Mouse (Mus musculus) lung, postnatal 36 days (tissue): Measurements from ENCODE around the gene AC134908.4.

Experiments
- DNase-seq: peaks from one replicate; pipeline ENCODE4 v3.0.0; 2022; ENCODE audit warnings: mixed read lengths

The AC134908.4 gene

DNA sequence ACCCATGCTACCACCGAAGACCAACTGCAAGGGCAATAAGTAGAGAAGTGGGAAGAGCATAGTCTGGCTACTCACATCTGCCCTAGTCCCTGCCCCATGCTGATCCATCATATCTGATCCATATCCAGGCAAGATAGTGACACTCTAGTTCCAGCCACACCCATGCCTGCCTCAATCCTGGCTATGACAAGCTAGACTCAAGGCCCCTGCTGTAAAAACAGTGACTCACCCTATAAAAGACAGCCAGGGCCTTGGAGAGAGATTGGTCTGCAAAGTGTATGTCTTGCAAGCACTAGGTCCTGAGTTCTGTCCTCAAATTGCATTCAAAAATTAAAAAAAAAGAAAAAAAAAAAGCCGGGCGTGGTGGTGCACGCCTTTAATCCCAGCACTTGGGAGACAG, 11.0 kb upstream of the AC134908.4 start:
- no peak for DNase-seq

DNA sequence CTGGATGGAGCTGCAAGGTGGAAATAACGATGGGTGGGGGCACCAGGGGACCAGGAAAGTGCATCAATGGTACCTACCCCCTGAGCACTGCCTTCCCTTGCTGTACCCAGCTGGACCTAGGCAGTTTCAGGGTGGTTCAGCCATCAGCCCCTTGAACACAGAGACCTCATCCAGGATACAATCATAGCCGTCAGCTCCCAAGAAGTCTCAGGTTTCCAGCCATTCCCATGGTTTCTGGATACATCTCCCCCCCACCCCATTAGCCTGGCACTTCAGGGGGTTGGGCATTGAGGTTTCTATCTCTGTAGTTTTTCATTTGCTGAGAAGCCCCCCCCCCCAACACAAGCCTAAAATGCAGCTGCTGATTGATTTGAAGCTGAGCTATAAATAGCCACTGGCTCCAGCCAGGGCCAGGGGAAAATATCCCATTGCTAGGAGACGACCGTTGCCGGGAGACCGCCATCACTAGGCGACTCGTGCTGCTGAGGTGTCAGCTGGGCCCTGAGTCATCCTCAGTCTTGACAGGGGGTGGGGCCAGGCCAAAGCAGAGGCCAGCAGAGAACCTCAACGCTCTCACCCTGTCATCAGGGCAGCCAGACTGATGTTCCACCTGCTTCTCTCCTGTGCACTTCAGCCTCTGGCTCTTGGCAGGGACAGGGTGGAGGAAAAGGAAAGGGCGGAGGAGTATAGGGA, 7.5 kb upstream of the AC134908.4 start:
- DNase-seq: no peak

DNA sequence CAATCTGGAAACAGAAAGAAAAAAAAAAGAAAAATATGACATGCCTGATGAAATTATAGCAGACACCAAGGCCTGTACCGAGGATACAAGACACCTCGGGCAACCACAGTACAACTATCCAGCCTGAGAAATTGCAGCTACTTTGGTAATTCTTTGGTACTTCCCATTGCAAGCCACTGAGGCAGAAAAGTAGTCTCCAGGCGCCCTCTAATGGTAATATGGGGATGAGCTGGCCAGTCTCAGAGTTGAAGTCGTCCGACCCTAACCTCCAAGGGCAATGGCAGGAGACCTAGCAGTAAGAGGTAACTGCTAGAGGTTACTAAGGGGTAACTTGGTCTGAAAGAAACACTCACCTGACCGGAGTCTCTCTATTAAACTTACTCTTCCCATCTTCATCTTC, 5.6 kb upstream of the AC134908.4 start:
- peak; percentile 90 for DNase-seq

DNA sequence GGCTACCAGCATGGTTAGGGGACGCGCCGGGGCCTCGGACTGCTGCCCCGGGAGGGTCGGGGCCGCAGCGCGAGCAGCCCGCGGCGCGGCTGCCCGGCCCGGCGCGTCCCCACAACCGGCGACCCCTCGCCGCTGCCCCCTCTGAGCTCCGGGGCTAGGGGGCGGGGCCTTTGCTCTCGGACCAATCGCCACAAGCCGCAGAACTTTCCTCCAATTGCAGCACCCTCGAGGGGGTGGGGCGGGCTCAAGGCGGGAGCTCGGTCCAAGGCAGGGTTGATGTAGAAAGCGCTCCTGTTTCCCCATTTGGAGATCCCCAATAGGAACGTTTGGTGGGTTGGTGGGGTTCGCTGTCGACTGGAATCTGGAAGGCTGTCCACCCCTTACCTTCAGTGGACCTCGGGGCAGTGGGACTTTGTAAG, 1.5 kb upstream of the AC134908.4 start, which contains the start of gene Metrn:
Metrn (minus strand) TSS at position 186 of the 419 bp plus-strand sequence.
- peak; percentile 92 for DNase-seq

DNA sequence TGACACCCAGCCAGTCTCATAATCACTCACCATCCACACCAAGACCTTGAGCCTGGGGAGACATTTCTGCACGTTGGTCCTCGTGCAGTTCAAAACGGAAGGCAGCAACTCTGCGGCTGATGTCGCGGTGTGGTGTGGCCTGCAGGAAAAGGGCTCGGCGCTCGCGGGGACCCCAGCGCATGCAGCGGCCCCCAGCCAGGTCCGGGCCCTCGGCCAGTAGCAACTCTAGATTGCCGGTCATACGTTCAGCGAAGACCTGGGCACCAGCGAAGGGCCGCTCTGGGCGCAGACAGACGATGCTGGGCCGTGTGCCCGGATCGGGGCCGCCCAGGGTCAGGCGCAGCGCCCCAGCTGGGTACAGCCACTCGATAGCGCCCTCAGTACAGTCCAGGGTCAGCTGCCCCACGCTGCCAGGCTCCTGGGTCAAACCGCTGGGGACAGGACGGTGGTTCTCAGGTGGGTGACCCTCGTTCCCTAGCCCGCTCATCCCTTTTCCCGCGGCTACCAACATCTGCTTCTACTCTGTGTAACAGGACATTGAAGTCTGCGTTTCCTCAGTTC, 832 bp upstream of the AC134908.4 start:
- no peak for DNase-seq

DNA sequence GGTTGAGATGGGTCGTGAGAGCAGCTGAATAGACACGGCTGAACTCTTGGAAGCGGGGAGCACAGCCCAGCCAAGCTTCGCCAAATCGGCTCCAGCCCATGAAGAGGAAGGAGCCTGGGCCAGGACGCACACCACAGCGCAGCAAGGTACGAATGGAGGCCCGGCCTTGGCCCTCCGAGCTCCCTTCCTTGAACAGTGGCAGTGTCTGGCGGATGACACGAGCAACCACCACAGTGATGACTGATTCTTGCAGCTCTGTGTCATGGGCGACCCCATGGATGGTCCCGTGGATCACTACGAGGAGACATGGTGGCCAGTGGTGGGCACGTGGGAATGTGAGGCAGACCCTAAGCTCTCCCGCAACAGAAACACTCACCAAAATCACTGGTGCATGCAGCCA, 461 bp downstream of the AC134908.4 start:
- DNase-seq: no peak

DNA sequence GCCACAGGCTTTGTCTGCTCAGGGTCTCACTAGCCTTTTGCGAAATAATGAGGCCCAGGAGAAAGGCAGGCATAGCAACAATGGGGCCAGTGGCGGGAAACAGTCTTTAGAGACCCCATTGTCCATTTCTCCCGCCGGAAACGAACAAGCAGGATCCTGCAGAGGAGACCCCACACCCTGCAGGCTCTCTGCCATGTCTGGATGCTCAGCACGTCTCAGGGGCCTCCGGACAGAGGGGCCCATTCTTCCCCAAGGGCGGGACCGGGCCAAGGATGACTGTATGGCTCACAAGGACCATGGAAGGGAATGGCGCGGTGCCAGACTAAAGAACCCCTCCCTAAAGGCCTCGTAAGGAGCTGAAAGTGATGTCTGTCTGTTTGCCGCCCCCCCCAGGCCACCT, 1.3 kb downstream of the AC134908.4 start:
- DNase-seq: no peak

DNA sequence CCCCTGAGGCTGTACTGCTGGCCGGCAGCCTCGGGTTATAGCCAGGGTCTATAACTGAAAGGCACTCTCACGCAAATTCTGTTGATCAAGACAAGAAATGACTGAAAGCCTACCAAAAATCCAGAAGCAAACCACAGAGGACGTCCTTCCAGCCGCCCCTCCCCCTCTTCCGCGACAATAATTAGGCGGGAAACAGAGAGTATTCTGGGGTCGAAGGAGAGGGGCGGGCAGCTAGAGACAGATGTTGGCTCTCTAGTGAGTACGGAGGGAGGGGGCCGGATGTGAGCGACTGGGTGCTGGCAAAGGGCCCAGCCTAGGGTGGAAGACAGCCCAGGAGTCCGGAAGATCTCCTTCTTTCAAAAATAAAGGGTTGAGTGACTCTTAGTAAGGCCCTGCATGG, 2.8 kb downstream of the AC134908.4 start, which contains the start of gene Fam173a:
Fam173a (minus strand) TSS at position 287 of the 400 bp plus-strand sequence.
- peak; percentile 87 for DNase-seq

DNA sequence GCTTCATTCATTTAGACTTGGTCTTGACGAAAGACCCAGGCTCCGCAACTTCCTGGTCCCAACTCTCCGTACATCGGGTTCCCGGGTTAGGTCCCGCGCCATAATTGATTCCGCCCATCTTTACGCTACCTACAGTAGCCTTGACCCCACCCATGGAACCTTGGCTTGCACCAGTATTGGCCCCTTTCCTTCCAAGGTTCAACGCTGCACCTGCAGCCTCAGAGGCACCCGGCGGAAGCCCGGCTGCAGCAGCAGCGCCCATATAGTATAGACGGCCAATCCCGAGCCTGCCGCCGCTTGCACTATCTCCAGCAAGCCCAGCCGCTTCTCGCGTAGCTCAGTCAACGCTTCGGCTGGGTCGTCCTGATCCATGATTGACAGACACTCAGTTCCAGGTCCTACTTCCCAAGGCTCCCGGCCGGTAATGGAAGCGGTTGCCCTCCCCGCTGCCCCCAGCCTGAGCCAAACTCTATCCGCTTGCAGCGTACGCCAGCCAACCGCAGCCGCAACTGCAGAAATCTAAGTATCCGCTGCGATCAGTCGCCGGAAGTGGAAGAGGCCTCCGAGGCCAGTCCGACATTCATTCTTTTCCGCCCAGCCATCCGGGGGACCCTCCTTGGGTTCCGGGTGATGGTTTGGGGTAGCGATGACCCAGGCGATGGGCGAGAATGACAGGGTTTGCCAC, 3.5 kb downstream of the AC134908.4 start:
- DNase-seq: peak; percentile 85

DNA sequence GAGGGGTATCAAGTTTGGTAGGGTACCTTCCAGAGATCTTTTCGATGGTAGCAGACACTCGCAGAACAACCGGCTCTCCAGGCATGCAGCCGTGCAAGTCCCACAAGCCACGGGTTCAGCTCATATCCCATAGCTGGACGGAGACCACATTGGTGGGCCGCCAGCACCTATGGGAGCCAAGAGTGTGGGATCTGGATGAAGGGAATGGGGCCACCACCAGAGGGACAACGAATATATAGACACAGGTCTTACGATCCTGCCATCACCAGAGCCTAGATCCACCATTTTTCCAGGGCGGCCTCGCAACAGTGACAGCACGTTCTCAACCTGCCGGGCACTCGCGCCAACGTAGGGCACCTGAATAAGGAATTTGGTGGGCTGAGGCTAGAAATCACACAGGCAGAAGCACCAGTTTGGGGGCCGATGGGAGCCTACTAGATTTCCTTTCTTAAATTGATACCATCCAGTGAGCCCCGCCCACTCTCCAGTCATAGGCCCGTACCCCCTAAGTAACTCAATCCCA, 4.1 kb downstream of the AC134908.4 start:
- no peak for DNase-seq

DNA sequence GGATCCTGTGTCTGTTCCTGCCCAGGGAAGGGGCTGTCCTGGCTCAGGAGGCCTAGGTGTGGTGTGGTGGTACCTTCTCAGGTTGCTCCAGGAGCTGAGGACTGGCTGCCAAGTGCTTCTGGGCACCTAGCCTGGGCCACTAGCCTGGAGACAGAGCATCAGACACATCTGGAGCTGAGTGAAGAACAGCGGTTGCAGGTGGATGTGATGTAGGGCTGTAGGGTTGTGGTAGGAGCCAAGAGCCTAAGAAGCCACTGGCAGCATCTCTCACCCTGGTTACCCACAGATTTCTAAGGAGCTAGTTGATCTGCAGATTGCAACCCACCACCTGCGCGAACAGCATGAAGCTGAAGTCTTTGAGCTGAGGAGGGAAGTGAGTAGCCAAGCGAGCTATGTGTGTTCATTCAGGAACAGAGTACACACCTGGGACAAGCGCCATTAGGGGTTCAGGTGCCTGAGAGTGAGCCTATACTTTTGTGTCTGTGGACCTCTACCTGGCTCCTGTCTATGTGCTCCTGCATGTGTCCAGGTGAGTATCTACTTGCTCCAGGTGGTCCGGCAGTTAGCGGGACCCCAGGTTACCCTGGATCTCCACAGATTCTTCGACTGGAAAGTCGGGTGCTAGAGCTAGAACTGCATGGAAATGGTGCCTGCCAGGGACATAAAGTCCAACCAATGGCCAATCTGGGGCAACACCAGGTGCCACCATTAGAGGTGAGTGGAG, 8.5 kb downstream of the AC134908.4 start:
- DNase-seq: no peak

DNA sequence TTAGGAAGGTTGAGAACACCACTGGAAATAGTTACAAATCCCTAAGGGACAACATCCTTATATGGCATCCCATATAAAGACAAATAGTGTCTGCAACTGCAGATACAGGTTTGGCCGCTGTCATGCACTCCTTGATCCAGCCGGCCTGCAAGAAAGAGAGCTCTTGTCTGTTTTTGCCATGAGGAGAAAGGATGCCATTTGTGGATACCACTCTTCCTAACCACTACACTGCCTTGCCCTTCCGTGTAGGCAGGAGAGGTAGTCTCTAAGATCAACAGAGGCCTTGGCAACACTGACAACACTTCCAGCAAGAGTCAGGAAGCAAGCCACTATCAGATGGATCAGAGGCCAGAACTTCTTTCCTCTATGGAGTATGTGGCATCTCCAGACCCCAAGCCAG, 9.2 kb downstream of the AC134908.4 start, which contains the start of gene Ccdc78:
Ccdc78 (plus strand) TSS at position 301 of the 400 bp plus-strand sequence.
- no peak for DNase-seq

DNA sequence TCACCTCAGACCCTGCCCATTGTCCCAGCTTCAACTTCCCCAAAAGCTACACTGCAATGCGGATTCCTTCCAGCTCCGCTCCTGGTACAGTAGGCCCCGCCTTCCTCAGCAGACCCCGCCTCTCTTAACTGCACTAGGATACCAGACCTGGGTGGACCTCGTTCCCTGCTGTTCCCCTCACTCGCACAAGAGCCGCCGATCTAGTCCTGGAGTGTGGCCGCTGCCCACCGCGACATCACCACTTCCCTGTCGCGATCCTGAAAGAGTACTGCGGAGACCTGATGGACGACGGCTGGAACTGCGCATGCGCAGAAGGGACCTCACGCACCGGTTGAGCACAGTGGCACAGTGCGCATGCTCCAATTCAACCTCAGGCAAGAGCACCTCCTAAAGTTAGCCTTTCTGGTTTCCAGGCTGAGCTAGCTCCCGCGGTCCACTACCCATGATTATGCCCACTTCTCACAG, 10.1 kb downstream of the AC134908.4 start, which contains the start of gene Haghl:
Haghl (minus strand) TSS at position 393 of the 465 bp plus-strand sequence.
- peak; percentile 98 for DNase-seq

DNA sequence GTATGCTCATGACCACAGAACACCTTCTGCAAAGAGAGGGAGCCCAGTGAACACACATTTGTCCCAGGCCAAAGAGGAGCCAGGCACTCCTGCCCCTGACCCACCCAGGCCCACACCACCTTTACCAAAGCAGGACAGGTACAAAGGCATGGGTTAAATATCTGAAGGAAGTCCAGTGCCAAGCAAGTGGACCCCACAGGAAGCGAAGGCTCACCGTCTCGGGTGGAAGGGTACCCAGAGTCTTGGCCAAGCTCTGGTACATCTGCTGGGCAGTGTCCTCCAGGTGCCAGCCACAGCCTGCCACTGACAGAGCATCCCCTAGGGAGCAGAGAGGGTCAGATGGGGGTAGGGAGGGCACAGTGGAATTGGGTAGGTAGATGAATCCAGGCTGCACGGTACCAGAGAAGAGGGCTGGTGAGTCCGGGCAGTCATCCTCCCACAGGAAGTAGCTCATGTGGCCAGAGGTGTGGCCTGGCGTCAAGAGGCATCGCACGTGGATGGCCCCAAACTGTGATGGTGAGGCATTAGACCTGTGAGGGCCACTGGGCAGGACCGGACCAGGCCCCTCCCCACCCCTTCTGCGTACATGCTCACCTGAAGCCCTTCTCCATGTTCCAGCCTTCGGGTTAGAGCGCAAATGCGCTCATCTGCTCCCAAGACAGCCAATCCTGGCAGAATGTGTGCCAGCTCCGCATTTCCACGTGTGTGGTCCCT, 11.4 kb downstream of the AC134908.4 start:
- DNase-seq: no peak

DNA sequence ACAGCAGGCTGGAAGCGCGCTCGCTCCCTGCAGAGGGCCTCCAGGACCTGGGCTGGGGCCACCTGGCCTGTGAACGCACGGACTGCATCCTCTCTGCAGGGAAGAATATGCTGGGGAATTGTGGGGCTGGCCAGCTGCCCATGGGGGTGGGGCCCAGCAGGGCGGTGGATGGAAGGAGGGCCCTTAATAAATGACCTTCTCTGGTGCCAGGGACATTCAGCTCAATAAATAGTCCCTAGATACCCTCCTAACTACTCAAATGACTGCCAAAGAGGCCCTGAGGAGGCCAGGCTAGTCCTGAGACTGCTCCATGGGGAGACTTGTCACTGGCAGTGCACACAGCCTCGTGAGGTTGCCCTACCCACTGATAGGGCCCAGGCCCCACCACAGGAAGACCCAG, 12.4 kb downstream of the AC134908.4 start:
- DNase-seq: no peak

DNA sequence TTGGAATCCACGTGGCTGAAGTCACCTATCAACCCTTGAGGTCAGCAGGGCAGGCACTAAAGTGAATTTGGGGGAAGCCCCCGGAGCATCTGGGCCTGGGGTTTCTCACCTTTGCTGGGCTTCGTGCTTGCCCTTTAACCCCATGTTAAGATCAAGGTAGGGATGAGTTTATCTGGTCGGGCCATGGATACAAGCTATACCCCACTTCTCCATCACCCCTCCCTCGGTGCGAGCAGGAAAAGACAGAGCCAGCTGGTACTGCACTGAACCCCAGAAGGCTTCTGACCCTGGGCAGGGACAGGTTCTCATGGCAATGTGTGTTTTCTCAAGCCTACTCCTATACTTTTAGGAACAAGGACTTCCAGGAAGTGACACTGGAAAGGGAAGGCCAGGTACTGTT, 14.1 kb downstream of the AC134908.4 start:
- DNase-seq: no peak

DNA sequence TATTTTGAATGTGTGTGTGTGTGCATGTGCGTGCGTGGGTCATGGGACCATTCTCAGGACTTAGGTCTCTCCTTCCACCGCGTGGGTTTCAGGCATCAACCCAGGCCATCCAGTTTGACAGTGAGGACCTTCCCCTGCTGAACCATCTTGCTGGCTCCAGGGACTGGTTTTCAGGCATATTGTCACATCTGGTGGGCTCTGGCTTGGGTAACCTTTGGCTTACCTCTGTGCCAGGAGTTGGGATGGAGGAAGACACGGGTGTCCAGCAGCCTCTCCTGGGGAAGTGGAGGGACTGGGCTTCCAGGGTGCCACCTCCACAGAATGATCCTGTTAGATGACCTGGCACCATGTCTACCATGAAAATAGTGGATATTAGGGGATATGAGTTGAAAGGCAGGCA, 17.5 kb downstream of the AC134908.4 start:
- DNase-seq: no peak

DNA sequence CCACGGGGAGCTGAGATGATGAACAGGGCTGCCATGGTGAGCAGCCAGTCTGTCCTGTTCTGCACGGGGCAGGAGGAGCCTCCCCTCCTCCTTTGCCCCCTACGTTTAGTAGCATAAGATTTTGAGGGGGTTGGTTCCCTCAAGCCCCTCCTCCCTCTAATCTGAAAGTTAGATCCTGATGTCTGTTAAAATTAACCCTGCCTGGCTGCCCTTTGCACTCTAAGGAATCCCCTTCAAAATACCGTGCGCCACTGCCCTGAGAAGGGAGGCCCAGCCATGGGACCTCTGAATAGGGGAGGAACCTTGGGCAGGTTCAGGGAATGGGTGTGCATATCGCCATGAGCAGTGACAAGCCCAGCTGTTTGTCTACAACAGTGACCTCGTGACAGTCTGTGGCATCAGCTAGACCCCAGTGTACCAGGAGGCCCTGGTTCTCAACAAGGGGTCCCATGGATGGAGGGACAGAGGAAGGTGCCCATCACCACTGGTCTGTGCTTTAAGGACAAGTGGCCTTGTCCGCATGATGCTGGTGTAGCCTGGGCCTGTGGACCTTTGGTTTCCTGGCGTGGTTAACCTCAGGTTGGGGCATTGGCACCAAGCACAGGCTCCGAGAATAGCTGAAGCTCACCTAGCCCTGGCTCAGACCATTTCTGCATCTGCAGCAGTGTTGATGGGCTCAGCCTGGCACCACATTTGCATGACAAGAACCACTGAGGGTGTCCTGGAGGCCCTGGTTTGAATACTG, 20.0 kb downstream of the AC134908.4 start:
- no peak for DNase-seq

DNA sequence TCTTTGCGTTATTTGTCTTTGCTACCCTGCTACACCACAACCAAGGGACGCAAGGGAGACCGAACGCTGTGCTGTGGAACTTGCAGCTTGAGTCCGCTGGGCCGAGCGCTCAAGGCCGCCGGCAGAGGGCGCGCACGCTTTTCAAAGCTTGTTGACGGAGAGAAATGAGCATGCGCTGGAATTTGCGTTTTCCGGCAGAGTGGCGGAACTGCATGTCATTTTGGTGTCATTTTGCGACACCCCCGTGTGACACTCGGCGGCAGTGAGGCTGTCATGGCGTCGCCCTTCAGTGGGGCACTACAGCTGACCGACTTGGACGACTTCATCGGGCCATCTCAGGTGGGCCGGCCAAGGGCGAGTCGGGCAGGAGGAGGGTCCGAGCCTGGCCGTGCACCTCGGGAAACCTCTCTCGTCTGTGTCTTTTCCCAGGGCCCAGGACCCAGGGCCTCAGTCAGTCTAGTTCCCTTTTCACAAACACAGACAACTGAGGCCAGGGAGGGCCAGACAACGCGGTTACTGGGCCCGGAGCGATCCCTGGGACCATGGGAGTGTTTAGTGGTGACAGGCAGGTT, 21.8 kb downstream of the AC134908.4 start, which contains the start of gene Narfl:
Narfl (plus strand) TSS at position 228 of the 572 bp plus-strand sequence.
- DNase-seq: peak; percentile 98

DNA sequence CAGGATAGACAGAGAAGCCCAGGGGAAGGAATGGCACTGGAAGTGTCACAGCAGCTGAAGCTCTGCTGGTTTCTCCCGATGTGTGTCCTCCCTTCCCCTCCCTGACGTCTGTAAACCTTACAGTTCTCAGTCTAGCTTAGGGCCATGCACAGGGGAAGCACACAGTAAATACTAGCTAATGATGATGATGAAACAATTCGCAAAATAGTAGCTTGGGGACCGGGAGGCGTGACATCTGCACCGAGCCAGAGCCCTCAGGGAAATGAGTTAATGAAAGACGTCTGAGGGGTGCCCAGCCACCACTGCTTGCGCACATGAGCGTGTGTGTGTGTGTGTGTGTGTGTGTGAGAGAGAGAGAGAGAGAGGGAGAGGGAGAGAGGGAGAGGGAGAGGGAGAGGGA, 26.1 kb downstream of the AC134908.4 start:
- DNase-seq: no peak

DNA sequence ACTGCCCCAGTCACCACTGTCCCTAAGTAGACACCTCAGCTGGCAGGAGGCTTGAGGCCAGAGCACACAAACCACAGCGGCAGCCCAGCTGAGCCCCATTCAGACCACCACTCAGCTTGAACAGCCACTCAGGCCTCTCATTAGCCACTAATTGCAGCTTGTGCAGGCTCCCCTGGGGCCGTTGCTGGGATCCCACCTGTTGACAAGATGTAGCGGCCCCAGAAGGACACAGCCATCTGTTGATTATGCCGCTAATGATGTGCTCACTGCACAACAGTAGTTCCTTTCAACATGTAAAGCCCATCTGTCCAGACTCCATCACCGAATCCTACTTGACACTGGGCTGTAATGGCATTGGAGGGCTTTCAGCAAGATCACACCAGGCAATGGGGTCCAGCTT, 29.6 kb downstream of the AC134908.4 start:
- no peak for DNase-seq
